Mouse (Mus musculus) left cerebral cortex, postnatal 10 days (tissue): ENCODE results near the gene Llcfc1. TPM values are rescaled to one million over a fixed set of nuclear protein-coding genes. Genes with fewer than 3 reads are reported as not detected.

Source experiments
- DNase-seq, 2 experiments: peaks; one replicate each; pipeline ENCODE4 v3.0.0; 2021 to 2022; ENCODE audit warnings: low spot score in 2 of 2, mixed read lengths in 1 of 2; ENCODE audit errors: extremely low spot score in 1 of 2
- intact Hi-C: fragments of 180-260 bp; cut with DNase I; formaldehyde crosslinking; loops from one replicate; pipeline ENCODE4 v1.15.1; 2025
- total RNA-seq, 2 experiments: library from RNA; stranded (reverse); gene quantifications; 2 replicates each; pipeline ENCODE4 v1.2.3; 2021

Gene Llcfc1
- not detected for total RNA-seq

DNA sequence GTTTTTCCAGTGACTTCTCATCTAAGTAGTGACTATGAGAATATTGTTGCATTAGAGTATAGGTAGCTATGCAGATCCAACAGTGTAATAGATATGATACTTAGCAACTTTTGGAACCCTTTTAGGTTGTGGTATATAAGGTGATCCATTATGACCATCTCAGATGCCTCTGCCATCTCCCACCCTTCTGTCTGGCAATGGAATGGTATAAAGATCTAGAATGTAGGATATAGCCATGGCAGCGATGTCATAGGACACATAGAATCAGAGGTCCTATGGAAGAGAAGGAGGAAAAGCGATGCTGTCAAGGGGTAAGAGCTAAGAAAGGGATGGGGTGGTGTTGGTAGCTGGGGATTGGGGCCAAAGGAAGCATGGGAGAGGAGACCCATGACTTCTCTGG, at the start of gene Llcfc1:
Llcfc1 (plus strand) TSS at position 301 of the 400 bp plus-strand sequence.
- DNase-seq: no peak
- intact Hi-C loops: no loop called here

DNA sequence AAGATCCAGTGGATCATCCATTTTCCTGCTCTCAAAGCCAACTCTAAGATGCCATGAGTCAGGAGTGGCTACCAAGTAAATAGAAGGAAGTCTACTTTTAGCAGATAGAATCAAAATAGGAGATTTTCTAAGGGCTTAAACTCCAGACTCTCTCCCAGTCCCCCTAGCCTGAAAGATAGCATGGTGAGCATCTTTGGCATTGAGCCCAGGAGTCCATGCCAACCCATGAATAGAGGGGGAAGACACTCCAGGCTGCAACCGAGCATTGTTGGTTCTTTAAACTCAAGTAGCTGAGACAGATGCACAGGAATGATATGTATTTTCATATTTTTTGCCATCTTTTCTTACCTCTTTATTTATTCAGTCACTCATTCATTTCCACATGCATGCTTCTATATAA, 49.0 kb upstream of the Llcfc1 start:
- intact Hi-C loops: no loop called here

DNA sequence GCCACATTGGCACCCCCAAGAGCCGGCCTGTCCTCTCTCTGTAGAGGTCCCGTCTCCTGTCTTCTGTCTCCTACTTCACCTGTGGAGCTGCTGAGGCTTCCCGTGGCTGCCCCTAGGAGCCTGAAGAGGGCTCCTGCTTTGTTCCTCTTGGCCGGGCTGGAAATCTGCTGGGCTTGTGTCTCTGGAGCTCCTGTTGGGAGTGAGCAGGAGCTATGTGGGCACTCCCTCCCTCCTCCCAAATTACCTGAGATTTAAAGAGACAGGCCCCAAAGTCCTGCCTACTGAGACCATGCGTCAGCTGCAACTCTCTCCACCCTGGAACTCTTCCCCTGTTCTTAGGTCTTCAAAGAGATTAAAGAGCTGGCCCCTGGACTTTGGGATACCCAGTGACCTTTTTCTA, 48.1 kb upstream of the Llcfc1 start, which contains the start of gene Trpv6:
Trpv6 (minus strand) TSS at position 228 of the 400 bp plus-strand sequence.
- DNase-seq: no peak
- intact Hi-C loops: no loop called here

More for the DNA sequence above, 49.0 kb upstream of the Llcfc1 start:
- DNase-seq: no peak

DNA sequence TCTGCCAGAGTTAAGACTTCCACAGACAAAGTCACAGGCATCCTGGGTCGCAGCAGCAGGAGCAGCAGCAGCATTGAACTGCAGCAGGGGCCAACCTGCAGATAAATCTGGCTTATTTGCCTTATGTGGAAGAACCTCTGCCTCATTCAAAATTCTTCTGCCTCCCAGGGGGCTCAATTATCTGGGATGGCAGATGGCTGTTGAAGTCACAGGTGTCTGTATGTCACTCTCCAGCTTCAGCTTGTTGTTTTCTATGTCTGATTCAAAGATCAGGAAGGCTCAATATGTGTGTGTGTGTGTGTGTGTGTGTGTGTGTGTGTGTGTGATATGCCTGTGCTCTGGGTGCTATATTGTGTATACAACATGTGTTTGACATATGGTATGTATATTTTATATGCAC, 46.8 kb upstream of the Llcfc1 start:
- no peak for DNase-seq
- intact Hi-C loops: no loop called here

DNA sequence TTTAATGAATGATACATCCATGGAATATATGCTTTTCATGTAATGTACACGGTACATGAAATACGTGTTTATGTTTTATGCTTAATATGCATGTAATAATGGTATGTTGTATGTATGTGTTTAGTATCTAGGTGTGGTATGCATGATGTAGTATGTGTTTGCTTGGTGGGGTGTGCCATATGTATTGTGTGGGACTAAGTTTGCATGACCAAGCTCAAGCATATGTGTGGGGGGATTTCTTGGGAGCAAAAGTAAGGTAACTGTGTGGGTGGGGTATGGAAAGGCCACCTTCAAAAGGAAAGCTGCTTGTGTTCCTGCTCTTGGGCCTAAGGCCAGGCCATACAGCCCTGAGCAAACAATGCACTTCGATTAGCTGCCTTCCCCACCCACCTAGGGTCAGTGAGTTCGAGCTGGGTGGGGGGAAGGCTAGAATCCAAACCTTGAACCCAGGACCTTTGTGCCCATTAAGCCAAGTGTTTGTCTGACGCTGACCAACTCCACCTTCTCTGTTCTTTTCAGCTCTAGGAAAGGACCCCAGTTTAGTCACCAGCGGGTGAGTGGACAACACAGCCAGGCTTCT, 46.2 kb upstream of the Llcfc1 start:
- DNase-seq: no peak
- intact Hi-C loops: no loop called here

DNA sequence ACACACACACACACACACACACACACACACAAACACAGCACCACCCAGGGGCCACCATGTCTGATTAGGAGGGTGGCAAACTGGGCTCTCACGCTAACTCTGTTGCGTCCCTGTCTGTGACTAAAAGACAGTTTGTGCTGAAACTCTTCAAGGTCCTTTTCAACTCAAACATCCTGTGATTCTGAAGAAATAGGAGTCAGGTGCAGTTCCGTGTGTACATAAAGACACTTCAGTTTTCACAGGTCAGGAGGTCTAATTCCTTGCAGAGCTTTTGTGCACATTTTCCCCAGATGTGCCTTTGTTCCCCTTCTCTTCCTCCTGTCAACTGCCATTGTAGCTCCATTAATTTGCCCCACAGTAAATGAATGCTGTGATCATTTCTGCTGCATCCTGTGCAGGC, 43.8 kb upstream of the Llcfc1 start:
- intact Hi-C loops: no loop called here
- DNase-seq: no peak

DNA sequence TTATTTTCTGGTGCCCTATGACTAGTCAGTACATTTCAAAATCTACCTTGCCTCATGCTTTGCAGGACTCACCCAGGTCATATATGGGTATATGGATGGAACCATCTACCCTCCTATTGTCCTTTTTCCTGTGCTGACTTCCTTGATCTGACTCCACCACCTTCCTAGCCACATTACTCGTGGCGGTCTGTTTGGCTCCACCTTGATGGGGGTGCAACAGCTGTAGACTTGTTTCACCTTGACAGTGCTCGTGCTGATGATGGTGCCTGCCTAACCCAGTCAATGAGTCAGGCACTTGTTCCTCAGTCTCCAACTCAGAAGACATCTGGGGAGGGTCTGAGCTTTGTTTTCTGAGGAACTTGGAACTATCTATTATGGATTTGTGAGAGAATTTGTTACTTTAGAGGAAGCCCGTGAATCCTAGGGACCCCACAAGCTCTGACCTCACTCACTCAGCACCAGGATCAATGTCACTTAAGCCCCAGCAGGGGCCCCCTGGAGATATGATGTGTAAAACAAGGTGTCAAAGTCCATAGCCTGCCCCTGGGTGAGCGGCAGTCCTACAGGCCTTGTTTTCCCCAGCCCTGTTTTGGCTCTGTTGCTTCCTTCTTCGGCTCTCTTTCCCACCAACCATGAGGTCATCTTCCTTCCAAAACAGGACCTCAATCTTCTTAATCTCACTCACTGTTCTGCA, 42.9 kb upstream of the Llcfc1 start:
- DNase-seq: no peak
- intact Hi-C loops: no loop called here

DNA sequence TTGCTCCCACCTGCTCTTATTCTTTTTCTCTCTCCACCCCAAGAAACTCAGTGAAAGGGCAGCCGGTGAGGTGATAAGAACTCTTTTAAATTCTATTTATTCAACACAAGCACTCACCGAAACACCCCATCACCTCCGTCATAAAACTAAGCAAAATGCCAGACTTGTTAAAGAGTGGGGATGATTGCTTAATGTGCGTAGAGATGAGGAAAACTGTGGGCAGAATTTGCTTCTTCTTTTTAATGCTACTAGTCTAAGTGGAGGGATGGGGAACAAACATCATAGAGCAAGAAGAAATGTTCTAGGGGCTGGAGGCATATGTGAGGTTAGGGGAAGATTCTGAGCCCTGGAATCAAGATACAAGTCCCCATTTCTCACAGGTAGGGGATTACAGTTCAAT, 41.5 kb upstream of the Llcfc1 start:
- no peak for DNase-seq
- intact Hi-C loops: no loop called here

DNA sequence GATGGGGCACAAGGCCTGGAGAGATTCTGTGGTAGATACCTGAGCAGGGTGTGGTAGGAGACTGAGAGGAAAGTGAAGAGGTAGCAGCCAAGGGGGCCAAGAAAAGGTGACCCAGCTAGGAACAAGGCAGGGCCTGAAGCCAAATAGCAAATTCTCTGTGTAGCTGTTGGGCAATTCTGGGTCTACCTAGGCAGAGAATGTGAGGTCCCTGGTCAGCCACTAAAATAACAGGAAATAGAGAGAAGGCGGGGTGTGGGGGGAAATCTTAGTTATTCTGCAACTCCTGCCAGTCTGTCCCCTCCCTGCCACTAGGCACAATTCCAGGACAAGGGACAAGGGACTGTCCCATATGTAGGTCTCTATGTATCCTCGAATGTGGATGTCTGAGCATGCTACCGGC, 41.0 kb upstream of the Llcfc1 start:
- DNase-seq: no peak
- intact Hi-C loops: no loop called here

DNA sequence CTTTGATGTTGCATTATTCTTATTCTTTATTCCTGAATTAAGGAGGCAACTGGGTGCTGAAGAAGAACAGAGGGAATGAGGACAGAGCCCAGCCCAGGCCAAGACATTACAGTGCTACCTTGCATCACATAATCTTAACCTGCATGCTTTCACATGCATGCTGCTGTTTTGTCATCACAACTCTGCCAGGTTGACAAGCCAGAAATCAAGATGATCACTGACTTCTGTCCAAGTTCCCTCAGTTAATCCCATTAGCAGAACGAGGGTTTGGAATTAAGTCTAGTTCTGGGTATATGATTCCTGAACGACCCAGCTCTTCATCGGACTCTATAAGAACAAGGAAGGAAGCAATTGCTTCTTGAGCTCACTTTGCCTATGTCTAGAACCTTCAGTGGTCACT, 38.0 kb upstream of the Llcfc1 start:
- intact Hi-C loops: no loop called here

DNA sequence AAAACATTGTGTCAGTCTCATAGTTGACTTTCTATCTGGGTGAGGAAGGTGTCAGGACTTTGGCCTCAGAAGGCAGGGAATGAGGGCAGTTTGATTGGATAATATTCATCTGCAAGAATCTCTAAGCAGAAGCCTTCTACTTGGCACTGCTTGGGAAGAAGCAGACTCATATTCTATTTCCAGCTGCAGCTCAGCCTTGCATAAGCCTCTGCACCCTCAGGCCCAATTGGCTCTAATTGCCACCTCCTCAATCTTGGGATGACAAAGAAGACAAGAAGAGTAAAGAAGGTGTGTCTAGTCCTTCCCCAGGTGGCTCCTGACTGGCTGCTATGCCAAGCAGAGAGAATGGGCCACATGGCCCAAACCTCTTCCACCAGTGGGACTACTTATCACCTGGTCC, 37.6 kb upstream of the Llcfc1 start:
- no peak for DNase-seq
- intact Hi-C loops: no loop called here

More for the DNA sequence above, 38.0 kb upstream of the Llcfc1 start:
- DNase-seq: no peak

DNA sequence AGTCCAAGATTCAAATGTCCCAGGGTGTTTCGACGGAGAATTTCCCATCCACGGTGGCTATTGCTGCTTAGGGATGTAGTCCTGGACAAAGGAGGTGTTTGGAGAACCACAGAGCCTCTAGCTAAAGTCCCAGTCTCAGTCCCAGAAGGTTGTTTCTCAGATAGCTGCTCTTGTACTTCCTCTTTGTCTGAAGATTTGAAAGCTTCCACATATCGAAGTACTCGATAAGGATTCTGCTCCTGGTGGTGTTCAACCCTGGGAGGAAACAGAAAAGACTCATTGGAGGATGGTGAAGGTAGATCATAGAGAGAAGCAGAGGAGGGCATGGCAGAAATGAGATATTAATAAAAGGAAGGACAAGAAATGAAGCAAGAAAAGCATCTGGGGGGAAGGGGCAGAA, 31.1 kb upstream of the Llcfc1 start:
- DNase-seq: no peak
- intact Hi-C loops: no loop called here

DNA sequence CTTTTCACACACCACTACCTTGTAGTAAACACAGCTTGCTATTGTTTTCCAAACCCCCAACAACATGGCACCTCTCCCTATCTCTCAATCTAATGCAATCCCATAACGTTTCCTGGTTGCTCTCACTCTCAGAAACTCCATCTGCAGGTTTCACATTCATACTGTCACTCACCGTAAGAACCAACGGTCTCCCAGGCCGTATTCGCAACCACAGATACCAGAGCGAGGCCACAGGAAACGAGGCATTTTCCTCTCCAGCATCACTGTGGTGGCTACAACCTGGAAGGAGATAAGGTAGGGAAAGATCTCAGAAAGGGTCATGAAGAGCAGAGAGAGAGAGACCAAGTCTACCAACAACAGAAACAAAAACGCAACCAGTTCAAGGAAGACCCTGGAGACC, 29.6 kb upstream of the Llcfc1 start:
- DNase-seq: no peak
- intact Hi-C loops: no loop called here

DNA sequence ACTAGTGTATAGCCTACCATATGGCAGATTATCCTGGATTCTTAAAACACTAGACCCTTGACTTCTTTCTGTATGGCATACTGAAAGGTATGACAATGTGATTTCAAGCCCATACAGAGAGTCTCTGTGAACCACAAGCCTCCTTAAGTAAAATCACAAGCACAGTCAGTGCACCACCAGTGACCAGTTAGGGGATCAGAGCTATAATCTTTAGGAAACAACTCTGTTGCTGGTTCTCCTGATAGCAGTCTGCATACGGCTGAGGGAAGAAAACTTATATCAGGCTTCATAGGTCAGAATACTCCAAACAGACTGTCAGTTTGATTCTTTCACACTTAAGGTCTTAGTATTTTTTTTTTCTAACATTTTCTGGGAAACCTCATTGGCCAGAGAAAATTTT, 25.7 kb upstream of the Llcfc1 start:
- no peak for DNase-seq
- intact Hi-C loops: no loop called here

DNA sequence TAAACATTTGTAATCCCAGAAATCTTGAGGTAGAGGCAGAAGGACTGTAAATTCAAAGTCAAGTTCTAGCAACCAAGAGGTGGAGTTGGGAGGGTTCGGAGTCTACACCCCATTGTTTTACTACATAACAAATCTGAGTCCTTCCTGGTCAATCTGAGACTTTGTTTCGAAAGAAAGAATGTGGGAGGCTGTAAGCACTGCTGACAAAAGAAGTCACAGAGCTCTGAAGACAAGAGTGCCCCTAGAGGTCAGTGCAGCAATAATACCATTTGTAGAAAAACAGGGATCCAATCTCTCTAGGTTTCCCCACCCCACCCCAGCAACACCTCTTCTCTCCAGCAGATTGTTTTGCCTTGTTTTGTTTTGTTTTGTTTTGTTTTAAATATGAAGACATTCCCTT, 21.9 kb upstream of the Llcfc1 start:
- intact Hi-C loops: no loop called here
- DNase-seq: no peak

DNA sequence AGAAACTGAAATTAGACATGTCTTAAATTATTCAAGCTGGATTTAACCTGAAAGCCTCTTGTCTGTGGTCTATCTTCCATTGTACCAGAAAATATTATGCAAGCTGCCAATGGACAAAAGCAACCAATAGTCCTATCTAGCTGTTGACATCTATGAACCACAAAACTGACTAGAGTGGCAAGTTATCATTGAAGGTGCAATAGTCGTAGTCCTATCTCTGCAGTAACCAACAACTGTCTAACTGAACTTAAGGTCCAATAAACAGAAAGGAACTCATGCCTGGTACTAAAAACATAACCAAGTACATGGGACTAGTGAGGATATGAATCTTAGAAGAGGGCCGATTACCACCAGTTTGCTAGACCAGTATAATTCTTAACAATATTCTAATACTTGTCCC, 7.7 kb upstream of the Llcfc1 start:
- intact Hi-C loops: no loop called here
- DNase-seq: no peak

DNA sequence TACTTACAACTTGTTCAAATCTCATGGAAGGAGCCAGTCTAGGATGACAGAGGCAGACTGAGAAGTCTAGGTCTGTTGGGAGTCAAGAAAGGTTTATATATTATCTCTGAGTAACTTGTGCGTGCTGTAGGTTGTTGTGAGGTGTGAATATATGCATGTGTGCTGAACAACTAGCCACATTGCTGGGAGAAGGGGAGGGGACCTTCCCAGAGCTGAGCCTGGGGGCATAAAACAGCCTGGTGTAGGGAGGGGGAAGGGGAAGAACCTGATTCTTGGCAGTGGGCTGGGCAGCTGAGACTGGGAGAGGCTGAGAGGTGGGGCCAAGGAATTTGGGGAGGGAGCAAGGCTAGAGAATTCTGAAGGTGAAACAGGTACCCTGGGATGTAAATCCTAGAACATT, 3.6 kb upstream of the Llcfc1 start, which contains the start of gene Trpv5:
Trpv5 (minus strand) TSS at position 101 of the 400 bp plus-strand sequence.
- intact Hi-C loops: no loop called here
- DNase-seq: no peak

DNA sequence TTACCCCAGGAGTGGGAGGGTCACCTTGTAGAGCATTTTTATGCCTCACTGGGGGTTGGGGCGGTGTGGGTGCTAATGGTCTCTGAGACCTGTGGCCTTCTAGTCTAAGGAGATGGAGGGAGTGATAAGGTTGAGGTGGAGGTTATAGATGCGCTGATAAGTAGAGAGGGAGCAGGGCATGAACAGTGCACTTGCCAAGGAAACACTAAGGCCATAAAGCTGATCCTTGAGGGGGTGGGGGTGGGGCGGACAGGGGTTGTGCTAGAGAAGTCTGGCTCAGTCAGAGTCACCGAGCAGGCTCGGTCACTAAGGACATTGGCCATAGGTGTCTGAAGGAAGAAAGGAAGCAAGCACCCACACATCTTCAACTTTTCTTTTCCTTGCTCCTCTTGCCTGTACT, 2.6 kb upstream of the Llcfc1 start:
- intact Hi-C loops: no loop called here
- DNase-seq: no peak

DNA sequence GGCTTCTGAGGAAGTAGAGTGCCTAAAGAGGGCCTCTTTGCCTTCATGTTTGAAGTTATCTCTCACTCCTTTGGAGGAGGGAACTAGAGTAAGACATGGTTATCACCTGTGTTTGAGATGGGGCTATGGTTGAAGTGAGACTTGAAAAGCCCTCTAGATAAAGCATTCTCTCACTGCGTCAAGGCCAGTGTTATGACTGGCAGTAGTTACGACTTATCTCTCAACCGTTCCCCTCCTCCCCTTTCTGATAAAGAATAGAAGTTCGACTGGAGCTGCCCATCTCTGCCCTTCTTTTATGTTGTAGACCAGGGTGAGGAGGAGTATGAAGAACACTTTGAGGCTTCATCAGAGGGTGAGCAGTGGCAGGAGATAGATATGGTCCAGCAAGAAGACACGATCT, 680 bp downstream of the Llcfc1 start:
- no peak for DNase-seq
- intact Hi-C loops: no loop called here

DNA sequence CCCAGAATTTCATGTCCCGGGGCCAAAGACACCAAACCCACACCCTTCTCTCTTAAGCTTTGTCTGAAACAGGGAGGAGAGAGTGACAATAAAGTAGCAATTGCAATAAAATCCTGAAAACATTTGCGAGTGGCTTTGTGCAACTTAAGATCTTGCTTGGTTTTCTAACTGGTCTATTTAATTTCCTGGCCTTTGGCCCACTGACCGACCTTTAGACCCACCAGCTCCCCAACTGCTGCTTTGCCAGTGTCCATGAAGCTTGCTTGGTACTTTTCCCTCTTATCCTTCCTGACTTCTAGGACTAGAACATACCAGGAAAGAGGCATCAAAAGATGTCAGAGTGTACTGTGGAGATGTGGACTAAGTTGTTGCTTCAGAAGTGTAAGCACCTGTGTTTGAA, 1.4 kb downstream of the Llcfc1 start:
- DNase-seq: no peak
- intact Hi-C loops: no loop called here

DNA sequence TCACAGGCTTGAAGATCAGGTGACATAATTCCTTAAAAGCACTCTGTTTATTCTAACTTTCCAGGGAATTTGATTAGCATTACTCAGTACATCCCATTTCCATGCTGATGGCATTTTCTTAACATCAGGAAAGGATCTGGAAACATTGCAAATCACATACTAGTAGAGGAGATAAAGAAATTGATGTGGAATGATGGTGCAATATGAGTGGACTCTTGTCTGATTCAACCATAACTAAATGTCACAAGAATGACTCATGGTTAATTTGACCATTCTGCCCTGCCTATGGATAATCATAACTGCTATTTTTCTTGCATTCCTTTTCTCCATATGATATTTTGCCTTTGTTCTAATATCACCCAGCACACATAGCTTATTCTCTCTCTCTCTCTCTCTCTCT, 8.0 kb downstream of the Llcfc1 start:
- intact Hi-C loops: no loop called here
- DNase-seq: no peak
